In genomic region chr17:75775518-75775917, GRCm38 (mm10) we compare ENCODE assay signal across 30 mouse cellular contexts.
"Had no signal": no experiment of that assay in that cellular context is flagged by ENCODE, and none has a peak within 500 bp of the region (broad histone marks: within the 10 kb centered on the region; RNA-seq: fewer than 3 reads in every experiment).

No protein-coding gene starts in this region.

- DNase-seq: layer of hippocampus, postnatal 36 days; left cerebral cortex, postnatal 4 days; liver, embryonic 13.5 days; lung, adult 18-20 months; lung, adult 2 months; lung, embryonic 14.5 days; lung, postnatal 10 days; lung, postnatal 14 days; lung, postnatal 36 days; lung, postnatal 4 days; midbrain, embryonic 14.5 days had no signal

- H3K36me3 ChIP-seq: limb, embryonic 10.5 days; limb, embryonic 12.5 days; limb, embryonic 13.5 days; limb, embryonic 15.5 days; liver, embryonic 13.5 days; liver, embryonic 15.5 days; lung, embryonic 15.5 days; midbrain, embryonic 10.5 days; midbrain, embryonic 12.5 days; midbrain, embryonic 13.5 days; midbrain, embryonic 15.5 days; neural tube, embryonic 12.5 days had no signal

- H3K27me3 ChIP-seq: limb, embryonic 12.5 days; limb, embryonic 13.5 days; limb, embryonic 15.5 days; liver, embryonic 13.5 days; liver, embryonic 15.5 days; lung, embryonic 15.5 days; megakaryocyte, embryonic 14.5 days; midbrain, embryonic 12.5 days; midbrain, embryonic 13.5 days; midbrain, embryonic 15.5 days; neural tube, embryonic 12.5 days had no signal

- H3K4me3 ChIP-seq: left cerebral cortex, adult 2 months; limb, embryonic 10.5 days; limb, embryonic 12.5 days; limb, embryonic 13.5 days; limb, embryonic 15.5 days; liver, embryonic 13.5 days; liver, embryonic 15.5 days; lung, embryonic 15.5 days; megakaryocyte, embryonic 14.5 days; midbrain, embryonic 10.5 days; midbrain, embryonic 12.5 days; midbrain, embryonic 13.5 days; midbrain, embryonic 15.5 days; myocyte; neural tube, embryonic 12.5 days had no signal

- H3K9ac ChIP-seq: limb, embryonic 12.5 days; limb, embryonic 13.5 days; limb, embryonic 15.5 days; liver, embryonic 13.5 days; liver, embryonic 14.5 days; liver, embryonic 15.5 days; lung, embryonic 14.5 days; lung, embryonic 15.5 days; midbrain, embryonic 12.5 days; midbrain, embryonic 13.5 days; midbrain, embryonic 15.5 days; neural tube, embryonic 12.5 days had no signal

- H3K4me1 ChIP-seq: limb, embryonic 10.5 days; limb, embryonic 12.5 days; limb, embryonic 13.5 days; limb, embryonic 15.5 days; liver, embryonic 13.5 days; liver, embryonic 15.5 days; lung, embryonic 15.5 days; megakaryocyte, embryonic 14.5 days; midbrain, embryonic 10.5 days; midbrain, embryonic 12.5 days; midbrain, embryonic 13.5 days; midbrain, embryonic 15.5 days; neural tube, embryonic 12.5 days had no signal

- H3K9me3 ChIP-seq: limb, embryonic 10.5 days; limb, embryonic 12.5 days; limb, embryonic 13.5 days; limb, embryonic 15.5 days; liver, embryonic 13.5 days; liver, embryonic 15.5 days; lung, embryonic 15.5 days; midbrain, embryonic 10.5 days; midbrain, embryonic 12.5 days; midbrain, embryonic 13.5 days; midbrain, embryonic 15.5 days; neural tube, embryonic 12.5 days had no signal

- H3K4me2 ChIP-seq: limb, embryonic 12.5 days; limb, embryonic 13.5 days; limb, embryonic 15.5 days; liver, embryonic 13.5 days; liver, embryonic 15.5 days; lung, embryonic 14.5 days; lung, embryonic 15.5 days; midbrain, embryonic 11.5 days; midbrain, embryonic 12.5 days; midbrain, embryonic 13.5 days; midbrain, embryonic 15.5 days; neural tube, embryonic 12.5 days had no signal

- ATAC-seq: lung, postnatal 0 days; midbrain, embryonic 13.5 days; midbrain, embryonic 15.5 days; midbrain, embryonic 16.5 days had no signal

- H3K27ac ChIP-seq: left cerebral cortex, adult 2 months; limb, embryonic 10.5 days; limb, embryonic 12.5 days; limb, embryonic 13.5 days; limb, embryonic 15.5 days; liver, embryonic 13.5 days; liver, embryonic 14.5 days; liver, embryonic 15.5 days; lung, embryonic 15.5 days; macrophage; midbrain, embryonic 10.5 days; midbrain, embryonic 12.5 days; midbrain, embryonic 13.5 days; midbrain, embryonic 15.5 days; neural tube, embryonic 12.5 days had no signal
